Mouse (Mus musculus) brain, embryonic 14.5 days (tissue): ENCODE data around the gene Cntnap2.

Source experiments
- CTCF ChIP-seq: fragments of 200-500 bp; IDR thresholded peaks from 2 replicates; pipeline ENCODE4 v1.5.1; 2012; ENCODE audit warnings: inconsistent platforms, mild to moderate bottlenecking, moderate library complexity, borderline replicate concordance; ENCODE audit not compliant: insufficient read depth, insufficient read length; ENCODE audit errors: extremely low read depth
- POLR2A ChIP-seq: fragments of 200-500 bp; IDR thresholded peaks from 2 replicates; pipeline ENCODE4 v1.6.1; 2012; ENCODE audit warnings: mild to moderate bottlenecking, inconsistent platforms, borderline replicate concordance; ENCODE audit not compliant: poor library complexity, insufficient read depth, insufficient read length, severe bottlenecking; ENCODE audit errors: extremely low read depth

DNA sequence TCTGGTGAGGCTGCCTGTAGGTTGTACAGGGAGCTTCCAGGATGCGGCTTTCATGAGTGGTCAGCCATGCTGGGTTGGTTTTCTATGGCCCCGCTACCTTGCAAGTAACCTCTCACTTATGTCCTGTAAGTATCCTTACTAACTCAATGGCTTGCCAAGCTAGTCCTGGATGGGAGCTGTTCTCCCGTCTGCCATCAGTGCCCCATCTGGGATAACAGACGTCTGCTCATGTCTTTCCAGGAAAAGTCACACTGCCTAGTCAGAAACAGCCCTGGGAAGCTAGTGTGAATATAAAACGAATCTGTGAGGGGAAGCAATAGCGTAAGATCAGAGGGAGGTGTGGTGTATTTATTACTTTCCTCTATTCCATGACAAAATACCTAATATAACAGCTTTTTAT is 2172.4 kb downstream of the Cntnap2 start:
- no peak for TF ChIP-seq CTCF
- no peak for TF ChIP-seq POLR2A
